In genomic region chr19:38034696-38035095, GRCm38 (mm10) we compare ENCODE assay signal across 21 mouse cellular contexts.
"Had no signal": no experiment of that assay in that cellular context is flagged by ENCODE, and none has a peak within 500 bp of the region (broad histone marks: within the 10 kb centered on the region; RNA-seq: fewer than 3 reads in every experiment).

No protein-coding gene starts in this region.

- H3K27ac ChIP-seq: kidney, embryonic 15.5 days; limb, embryonic 12.5 days; limb, embryonic 15.5 days; liver, embryonic 14.5 days; lung, embryonic 15.5 days; stomach, postnatal 0 days had no signal

- H3K4me2 ChIP-seq: kidney, embryonic 15.5 days; limb, embryonic 12.5 days; limb, embryonic 15.5 days; liver, embryonic 11.5 days; lung, embryonic 15.5 days; midbrain, embryonic 11.5 days had no signal

- ATAC-seq: liver, postnatal 0 days had no signal

- DNase-seq: kidney, adult 8-10 months; kidney, postnatal 10 days; kidney, postnatal 36 days; liver, postnatal 0 days; lung, postnatal 14 days; lung, postnatal 4 days; midbrain, embryonic 14.5 days; right cerebral cortex, adult 18-20 months; right cerebral cortex, postnatal 14 days; right cerebral cortex, postnatal 4 days; thymus, adult 2 months; thymus, postnatal 14 days; thymus, postnatal 4 days had no signal

- H3K9me3 ChIP-seq: kidney, embryonic 15.5 days; limb, embryonic 12.5 days; limb, embryonic 15.5 days; lung, embryonic 15.5 days had no signal

- H3K4me3 ChIP-seq: kidney, embryonic 15.5 days; limb, embryonic 12.5 days; limb, embryonic 15.5 days; lung, embryonic 15.5 days had no signal

- H3K36me3 ChIP-seq: kidney, embryonic 15.5 days; limb, embryonic 12.5 days; limb, embryonic 15.5 days; lung, embryonic 15.5 days had no signal

- H3K9ac ChIP-seq: kidney, embryonic 15.5 days; limb, embryonic 12.5 days; limb, embryonic 15.5 days; liver, embryonic 14.5 days; liver, postnatal 0 days; lung, embryonic 15.5 days had no signal

- H3K27me3 ChIP-seq: kidney, embryonic 15.5 days; limb, embryonic 12.5 days; limb, embryonic 15.5 days; lung, embryonic 15.5 days had no signal
